Mouse (Mus musculus) frontal cortex, postnatal 36 days (tissue): Measurements from ENCODE around the gene Man2a2.
"Not testable (repeated sequence)": the region's sequence is repeated elsewhere in the genome, so short reads cannot be mapped to it uniquely, and the experiment has no call there.

Experiments
- DNase-seq, 2 experiments: peaks; one replicate each; pipeline ENCODE4 v3.0.0; 2022; ENCODE audit warnings: low spot score in 2 of 2

The Man2a2 gene

DNA sequence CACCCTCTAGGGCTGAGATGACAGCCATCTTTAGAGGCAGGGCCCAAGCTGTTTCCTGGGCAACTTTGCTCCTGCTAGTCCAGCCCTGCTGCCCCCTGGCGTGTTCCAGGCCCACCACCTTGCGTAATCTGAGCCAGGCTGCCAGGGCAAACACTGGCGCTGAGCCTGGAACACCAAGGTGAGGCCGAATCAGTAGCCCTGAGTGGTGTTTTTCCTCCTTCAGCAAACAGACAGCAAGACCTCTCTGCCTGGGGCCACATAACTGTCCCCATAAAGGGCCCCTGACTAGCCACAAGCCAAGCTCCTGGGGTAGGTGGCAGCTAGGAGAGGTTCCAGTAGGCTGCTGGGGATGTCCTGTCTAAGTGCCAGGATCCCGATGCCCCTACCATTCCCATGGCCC is 28.9 kb upstream of the Man2a2 start:
- DNase-seq: no peak

DNA sequence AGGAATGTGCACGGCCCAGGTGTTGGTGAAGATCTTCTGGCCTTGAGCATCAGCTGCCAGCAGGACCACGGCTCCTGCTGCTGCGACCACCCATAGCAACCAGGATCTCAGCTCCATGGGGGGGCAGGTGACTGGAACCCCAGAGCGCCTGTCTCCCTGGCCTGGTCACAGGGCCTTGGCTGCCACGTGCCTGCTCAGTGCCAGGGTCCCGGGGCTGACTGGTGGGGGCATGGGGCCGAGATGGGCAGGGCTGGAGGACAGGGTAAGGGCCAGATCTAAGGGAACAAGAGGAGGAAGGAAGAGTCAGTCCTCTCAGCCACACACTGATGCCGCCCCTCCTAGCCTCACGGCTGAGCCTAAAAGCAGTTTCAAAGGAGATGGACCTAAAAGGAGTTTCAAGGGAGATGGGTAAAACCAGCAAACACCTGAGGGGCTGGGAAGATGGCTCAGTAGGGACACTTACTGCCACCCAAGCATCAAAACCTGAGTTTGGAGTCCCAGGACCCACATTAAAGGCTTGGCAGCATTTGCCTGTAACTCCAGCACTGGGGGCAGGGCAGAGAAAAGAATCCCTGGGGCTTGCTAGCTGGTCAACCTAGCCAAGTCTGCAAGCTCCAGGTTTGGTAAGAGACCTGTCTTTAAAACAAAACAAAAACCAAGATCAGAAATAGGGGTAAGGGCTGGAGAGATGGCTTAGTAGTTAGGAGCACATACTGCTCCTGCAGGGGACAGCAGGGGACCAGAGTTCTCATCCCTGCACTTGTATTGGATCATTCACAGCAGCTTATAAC is 27.7 kb upstream of the Man2a2 start:
- no peak for DNase-seq

DNA sequence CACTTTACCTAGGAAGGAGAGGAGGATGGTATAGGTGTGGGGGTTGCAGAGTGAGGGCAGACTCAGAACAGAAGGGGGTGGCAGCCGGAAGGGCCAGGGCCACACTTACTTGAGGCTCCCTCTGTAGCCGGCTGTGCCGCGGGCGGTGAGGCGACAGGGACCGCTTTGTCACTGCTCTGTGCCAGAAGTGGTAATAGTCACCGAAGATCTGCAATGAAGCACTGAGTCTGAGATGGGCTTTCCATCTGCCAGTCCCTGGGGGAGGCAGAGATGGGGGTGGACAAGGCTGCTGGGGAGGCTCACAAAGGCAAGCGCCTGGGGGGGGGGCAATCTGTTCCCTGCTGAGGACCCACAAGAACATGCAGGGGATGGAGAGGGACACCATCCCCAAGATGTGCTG is 26.8 kb upstream of the Man2a2 start:
- DNase-seq: peak in 1 of 2 experiments; percentile 51

GRCm38 (mm10) chr7:80396427-80396826 is 25.3 kb upstream of the Man2a2 start:
- not testable (repeated sequence) for DNase-seq

DNA sequence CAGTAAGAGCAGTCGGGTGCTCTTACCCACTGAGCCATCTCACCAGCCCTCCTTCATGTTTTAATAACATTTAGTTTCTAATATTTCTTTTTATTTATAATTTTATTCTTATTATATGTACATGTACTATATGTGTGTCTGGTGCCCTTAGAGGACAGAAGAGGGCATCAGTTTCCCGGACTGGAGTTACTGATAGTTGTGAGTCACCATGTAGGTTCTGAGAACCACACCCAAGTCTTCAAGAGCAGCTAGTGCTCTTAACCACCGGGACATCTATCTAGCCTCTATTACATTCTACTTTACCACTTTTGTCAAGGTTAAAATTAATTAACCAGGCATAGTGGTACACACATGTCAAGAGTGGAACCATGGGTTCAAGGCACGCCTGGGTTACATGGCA is 23.4 kb upstream of the Man2a2 start:
- DNase-seq: no peak

DNA sequence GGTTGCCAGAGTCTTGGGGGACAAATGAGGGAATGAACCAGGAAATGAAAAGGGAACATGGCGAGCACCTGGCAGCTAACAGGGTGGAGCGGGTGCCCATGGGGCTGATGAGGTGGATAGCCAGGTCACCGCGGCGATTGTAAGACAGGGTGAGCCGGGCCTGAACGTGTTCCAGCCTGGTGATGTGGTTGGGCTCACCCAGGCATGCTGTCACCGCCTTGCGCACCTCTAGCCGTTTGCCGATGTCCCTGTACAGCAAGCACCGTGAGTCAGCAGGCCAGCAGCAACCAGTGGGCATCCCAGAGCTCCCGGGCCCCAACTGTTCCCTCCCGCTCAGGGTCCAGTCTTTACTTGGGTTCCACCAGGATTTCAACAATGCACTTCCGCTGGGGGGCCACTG is 20.9 kb upstream of the Man2a2 start:
- no peak for DNase-seq

DNA sequence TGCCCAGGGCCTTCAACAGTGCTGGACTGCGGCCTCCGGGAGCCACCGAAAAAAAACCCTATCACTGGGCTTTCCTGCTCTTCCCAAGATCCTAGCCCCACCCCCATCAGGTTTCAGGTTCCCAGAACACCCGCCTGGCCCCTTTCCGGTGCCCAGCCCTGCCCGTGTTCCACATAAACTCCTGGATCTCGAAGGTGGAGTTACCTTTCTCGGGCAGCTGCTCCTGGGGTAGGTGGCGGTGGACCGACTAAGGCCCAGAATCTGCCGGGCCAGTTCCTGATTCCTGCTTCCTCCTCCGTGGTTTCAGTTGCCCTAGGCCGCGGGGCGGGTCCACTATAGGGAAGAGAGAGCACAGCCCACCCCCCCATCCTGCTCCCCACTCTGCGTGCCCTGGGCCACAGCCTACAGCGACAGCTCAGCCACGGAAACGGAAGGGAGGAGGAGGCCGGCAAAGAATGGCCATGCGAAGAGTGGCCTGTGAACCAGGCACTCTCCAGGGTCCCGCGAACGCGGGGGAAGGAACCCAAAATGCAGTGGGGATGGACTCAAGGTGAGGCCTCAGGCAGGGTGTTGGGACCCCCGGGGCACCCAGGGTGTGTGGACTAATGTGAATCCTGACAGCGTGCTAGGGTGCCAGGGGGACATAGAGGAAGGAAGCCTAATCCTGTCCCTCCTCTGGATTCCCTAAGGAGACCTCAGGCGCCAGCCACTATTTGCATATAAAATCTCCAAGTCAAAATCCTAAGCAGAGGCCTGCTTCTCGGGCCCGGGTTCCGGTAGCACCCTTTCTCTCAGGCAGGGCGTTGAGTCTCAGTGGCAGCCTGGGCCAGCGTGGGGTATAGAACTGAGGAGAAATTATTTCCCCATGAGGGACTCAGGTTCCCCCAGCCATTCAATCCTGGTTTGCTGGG is 16.7 kb upstream of the Man2a2 start, which contains the start of gene Fes:
Gene Fes, minus strand, starts transcription at position 314 of the 911 bp plus-strand sequence.
- DNase-seq: no peak

- no peak for DNase-seq
These were observed 16.0 kb upstream of the Man2a2 start for GRCm38 (mm10) chr7:80387033-80387632.

- peak; percentile 88 to 89 for DNase-seq
These were observed 15.2 kb upstream of the Man2a2 start for GRCm38 (mm10) chr7:80386235-80386930.

- no peak for DNase-seq
These were observed 11.7 kb upstream of the Man2a2 start for GRCm38 (mm10) chr7:80382919-80383318.

- DNase-seq: no peak
These were observed 8.4 kb upstream of the Man2a2 start for GRCm38 (mm10) chr7:80379531-80379930.

GRCm38 (mm10) chr7:80377471-80377870 is 6.3 kb upstream of the Man2a2 start:
- peak in 1 of 2 experiments; percentile 71 for DNase-seq

- DNase-seq: no peak
These were observed 5.0 kb upstream of the Man2a2 start for GRCm38 (mm10) chr7:80376192-80376591.

GRCm38 (mm10) chr7:80375376-80376039 is 4.3 kb upstream of the Man2a2 start:
- no peak for DNase-seq

GRCm38 (mm10) chr7:80374733-80375132 is 3.6 kb upstream of the Man2a2 start:
- no peak for DNase-seq

DNA sequence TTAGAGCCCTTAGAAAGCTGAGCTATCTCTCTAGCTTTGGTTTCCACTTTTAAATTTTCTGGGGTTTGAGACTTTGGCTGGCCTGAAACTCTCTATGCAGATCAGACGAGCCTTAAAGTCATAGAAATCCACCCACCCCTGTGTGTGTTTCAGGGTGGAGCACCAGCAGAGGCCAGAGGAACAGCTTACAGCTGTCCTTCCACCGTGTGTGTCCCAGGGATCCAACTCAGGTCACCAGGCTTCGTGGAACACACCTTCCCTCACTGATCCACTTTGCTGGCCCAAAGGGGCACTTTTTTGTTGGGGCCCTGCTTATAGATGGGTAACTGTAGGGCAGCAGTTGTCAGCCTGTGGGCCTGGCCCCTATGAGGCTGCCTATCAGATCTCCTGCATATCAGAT is 3.1 kb upstream of the Man2a2 start:
- no peak for DNase-seq

DNA sequence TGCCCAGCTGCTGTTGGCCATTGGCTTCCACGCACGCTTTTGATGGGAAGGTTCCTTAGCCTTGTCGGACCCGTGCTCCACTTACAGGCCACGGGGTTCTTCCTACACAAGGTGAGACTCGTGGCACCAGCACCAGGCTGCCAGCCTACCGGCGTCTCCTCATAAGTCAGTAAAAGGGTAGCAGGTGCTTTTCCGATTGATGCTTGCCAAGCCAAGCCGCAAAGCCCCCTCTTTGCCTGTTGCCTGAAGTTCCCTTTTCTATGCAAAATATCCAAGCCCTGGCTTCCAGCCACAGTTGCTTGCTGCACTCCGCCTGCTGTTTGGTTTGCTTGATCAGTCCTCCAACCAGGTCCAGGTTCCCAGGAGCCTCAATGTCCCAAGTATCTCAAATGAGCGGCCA is 2.7 kb upstream of the Man2a2 start:
- DNase-seq: no peak

DNA sequence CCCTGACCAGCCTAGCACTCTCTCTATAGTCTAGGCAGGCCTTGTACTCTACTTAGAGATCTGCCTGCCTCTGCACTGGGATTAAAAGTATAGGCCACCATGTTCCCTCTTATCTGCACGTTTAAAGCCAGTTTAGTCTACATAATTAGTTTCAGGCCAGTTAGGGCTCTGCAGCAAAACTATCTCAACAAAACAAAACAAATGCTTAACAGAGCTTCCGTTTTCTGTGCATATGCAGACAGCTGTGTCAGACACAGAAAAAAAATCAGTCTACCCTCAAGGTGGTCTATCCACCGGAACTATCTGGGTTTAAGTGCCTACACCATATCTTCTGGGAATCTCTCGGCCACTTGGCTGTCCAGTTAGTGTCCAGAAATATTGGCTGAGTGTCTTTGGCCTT is 2.2 kb upstream of the Man2a2 start:
- no peak for DNase-seq

- DNase-seq: no peak
These were observed 1.5 kb upstream of the Man2a2 start for GRCm38 (mm10) chr7:80372667-80373066.

DNA sequence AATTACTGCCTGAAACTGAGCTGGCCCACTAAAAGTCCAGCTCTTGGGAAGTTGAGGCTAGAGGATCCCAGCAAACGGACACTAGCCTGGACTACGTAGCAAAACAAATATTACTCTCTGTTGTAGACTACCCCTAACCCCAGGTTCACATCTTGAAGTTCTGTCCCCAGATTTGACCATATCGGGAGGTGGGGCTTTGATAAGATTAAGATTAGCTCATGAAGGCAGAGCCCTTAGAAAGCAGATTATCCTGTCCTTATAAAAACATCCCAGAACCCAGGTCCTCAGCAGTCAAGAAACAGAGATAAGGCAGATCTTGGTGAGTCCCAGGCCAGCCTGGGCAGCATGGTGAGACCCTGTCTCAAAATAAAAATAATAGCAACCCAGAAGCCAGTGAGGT is 991 bp upstream of the Man2a2 start:
- no peak for DNase-seq

DNA sequence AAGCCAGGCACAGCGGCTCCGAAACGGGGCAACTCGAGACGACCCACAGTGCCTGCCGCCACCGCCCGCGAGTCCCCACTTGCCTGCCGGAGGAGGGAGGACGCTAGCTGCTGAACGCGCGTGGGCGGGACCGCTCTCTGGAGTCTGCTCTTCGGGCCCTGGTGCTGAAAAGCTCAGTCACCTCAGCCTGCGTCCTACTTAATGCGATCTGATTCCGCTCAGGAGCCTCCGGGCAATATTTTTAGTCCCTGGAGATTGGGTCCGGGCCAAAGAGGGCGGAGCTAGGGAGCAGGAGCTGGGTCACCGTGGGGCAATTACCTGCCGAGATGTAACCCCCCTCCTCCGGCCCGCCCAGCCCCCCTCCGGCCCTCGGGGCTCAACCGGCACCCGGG is 530 bp downstream of the Man2a2 start:
- peak; percentile 83 to 85 for DNase-seq
